Mouse (Mus musculus) testis, adult 2 months (tissue): ENCODE results near the gene Gm12845.

ENCODE experiments used
- CTCF ChIP-seq: fragments of 200-500 bp; IDR thresholded peaks from 2 replicates; pipeline ENCODE4 v1.5.1; 2012; ENCODE audit warnings: low read depth, mild to moderate bottlenecking, inconsistent platforms, low read length, moderate library complexity; ENCODE audit not compliant: control insufficient read depth, insufficient read depth, insufficient replicate concordance
- POLR2A ChIP-seq: fragments of 200-500 bp; IDR thresholded peaks from 2 replicates; pipeline ENCODE4 v1.6.1; 2012; ENCODE audit warnings: low read depth, mild to moderate bottlenecking, inconsistent platforms, low read length, moderate library complexity; ENCODE audit not compliant: control insufficient read depth

DNA sequence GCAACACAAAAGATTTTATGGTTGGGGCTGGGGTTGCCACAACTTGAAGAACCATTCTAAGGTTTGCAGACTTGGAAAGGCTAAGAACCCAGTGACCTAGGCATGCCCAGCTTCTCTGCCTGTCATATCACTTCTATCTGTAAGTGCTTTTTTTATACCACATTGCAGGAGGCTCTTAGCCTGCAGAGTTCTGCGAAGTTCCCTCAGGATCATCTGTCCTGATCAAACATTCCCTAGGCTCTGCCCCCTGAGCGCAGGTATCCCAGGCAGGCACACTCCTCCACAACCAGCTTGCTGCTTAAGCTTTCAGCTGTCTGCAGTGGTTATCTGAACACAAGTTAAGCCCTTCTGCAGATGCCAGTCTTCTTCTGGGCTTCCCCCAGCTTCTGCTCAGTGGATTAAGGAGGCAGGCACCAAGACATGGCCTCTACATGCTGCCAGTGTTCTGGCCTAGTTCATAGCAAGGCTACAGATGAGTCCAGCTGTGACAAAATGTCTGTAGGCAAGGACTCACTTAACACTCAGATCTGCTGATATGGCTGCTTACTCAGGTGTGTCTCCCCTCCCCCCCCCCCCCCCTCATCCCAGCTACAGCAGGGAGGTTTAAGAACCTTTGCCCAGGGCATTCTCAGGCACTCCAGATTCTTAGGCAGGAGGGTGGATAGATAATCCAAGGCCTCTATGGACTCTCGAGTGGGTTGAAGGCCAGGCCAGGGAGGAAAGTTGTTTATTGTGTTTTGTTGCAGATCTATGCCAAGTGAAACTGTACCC is 15.2 kb upstream of the Gm12845 start:
- TF ChIP-seq POLR2A: no peak
- TF ChIP-seq CTCF: no peak
